Mouse (Mus musculus): Measurements from ENCODE around the gene Tmem95. TPM values are rescaled to one million over a fixed set of nuclear protein-coding genes. Genes with fewer than 3 reads are reported as not detected.

Tmem95 gene
- polyA plus RNA-seq, 1 experiment, result not detected

DNA sequence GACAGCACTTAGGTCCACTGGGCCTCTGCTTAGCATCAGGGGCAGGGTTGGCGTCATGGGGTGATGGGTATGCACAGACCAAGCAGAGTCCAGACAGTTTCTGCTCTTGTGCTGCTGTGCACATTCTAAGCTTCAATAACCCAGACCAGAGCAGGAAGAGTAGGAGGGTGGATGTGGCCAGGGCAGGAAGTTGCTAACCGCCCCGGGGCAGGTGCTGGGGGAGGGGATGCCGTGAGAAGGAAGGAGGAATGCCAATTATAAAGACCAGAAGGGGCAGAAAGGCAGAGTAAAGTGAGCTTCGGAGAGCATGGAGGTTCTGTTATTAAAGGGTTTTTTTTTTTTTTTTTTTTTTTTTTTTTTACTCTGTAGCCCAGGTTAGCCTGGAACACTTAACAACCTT is 16.9 kb upstream of the Tmem95 start:
- no peak for TF ChIP-seq GATA1 (IDR thresholded peaks at IDR 0.05; ENCODE audit: low read length)

GRCm38 (mm10) chr11:69891482-69891881 is 13.7 kb upstream of the Tmem95 start:
- TF ChIP-seq GATA1 (IDR thresholded peaks at IDR 0.05; ENCODE audit: low read length), result no peak

DNA sequence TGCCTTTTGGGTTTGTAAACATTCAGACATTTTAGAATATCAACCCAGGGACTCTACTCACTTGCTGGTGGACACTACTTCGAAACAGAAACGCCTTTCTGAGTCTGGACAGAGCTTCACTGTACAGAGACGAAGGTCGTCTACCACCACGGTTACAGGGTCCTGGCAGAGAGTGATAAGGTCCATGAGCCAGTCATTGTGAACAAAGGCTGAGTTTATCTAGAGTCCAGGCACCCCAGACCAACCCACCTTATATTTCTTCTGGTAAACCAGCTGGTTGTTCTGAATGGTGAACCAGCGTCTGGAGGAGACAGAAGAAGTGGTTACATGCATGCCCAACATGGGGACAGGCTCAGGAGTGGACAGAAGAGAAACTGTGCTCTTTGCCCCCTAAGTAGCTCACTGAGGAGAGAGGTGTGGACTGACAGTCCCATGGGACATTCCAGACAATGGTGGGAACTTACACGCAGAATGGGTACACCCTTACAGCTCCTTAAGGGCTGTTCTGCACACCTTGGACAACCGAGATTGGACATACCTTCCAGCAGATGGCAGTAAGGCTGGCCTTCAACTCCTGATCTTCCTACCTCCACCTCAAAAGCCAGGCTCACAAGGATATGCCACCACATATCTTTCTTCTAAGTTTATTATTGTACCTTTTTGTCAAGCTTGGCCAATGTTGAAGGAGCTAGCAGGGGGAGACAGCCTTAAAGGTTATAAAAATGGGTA is 9.3 kb upstream of the Tmem95 start:
- no peak for TF ChIP-seq GATA1 (IDR thresholded peaks at IDR 0.05; ENCODE audit: low read length)

- no peak for TF ChIP-seq GATA1 (IDR thresholded peaks at IDR 0.05; ENCODE audit: low read length)
Observed at GRCm38 (mm10) chr11:69884663-69885062, 6.8 kb upstream of the Tmem95 start.

- no peak for TF ChIP-seq GATA1 (IDR thresholded peaks at IDR 0.05; ENCODE audit: low read length)
Observed at GRCm38 (mm10) chr11:69884240-69884639, 6.4 kb upstream of the Tmem95 start.

GRCm38 (mm10) chr11:69883527-69884151 is 5.8 kb upstream of the Tmem95 start:
- TF ChIP-seq GATA1 (IDR thresholded peaks at IDR 0.05; ENCODE audit: low read length), result no peak

DNA sequence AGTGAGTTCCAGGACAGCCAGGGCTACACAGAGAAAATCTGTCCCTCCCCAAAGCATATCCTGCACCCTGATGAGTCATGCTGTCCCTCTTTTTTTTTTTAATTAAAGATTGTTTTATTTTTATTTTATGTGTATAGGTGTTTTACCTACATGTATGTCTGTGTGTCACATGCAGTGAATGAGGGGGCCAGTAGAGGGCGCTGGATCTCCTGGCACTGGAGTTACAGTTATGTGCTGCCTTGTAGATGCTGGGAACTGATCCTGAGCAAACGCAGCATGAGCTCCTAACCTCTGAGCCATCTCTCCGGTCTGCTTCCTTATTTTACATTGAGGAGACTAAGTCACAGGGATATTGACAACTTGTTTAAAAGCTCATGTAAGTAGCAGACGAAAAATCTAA is 5.2 kb upstream of the Tmem95 start:
- no peak for TF ChIP-seq GATA1 (IDR thresholded peaks at IDR 0.05; ENCODE audit: low read length)

DNA sequence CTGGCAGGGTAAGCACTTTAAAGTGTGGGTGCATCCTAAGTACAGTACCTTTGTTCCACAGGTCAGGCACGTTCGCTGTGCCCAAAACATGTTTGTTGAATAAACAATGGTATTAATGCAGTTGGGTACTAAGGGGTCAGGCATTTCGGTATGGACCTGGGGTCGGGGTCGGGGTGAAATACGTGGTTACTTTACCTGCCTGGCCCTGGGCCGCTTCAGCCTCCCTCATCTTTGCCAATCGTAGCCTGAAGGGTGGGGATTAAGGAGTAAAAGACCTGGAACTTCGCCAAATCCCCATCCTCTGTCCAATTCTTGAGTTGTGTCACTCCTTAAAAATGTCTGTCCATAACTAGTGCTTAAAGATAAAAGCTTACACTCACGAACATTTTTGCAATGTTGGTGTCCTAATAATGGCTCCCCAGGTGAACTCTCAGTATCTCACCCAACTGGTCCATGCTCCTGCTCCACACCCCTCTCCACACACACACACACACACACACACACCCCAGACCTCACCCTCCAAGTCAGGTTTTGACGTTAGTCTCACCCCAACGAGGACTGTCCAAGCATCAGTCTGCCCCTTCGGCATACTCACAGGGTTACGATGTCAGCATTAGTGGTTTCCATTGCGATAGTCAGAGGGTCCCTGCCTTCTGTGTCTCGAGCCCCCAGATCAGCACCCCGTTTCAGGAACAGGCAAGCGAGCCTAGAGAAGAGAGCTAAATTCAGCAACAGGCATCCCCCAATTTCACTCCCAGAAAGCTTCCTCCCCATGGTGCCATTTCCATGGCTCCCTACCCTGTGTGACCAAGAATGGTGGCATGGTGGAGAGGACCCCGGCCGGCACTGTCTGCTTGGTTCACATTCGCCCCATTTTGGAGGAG is 4.2 kb upstream of the Tmem95 start:
- TF ChIP-seq GATA1 (IDR thresholded peaks at IDR 0.05; ENCODE audit: low read length), result no peak

- no peak for TF ChIP-seq GATA1 (IDR thresholded peaks at IDR 0.05; ENCODE audit: low read length)
Observed at GRCm38 (mm10) chr11:69880853-69881603, 3.2 kb upstream of the Tmem95 start, which contains the start of gene Kctd11. Gene Kctd11 (minus strand): TSS chr11:69881406.

DNA sequence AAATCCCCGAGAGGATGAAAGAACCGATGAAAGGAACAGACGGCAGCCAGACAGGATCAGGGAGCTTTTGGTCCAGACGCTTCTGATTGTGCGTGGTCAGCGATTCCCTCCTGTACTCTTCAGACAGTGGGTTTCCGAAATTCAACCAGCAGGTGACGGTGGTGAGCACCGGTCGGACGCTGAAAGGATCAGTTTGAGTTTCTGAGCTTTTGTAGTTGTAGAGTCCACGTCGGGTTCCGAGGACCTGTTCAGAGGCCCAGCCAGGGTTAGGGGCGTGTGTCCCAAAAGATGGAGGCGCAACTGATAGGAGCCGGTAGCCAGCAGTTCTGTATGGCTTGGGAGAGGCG is 2.7 kb upstream of the Tmem95 start:
- no peak for TF ChIP-seq GATA1 (IDR thresholded peaks at IDR 0.05; ENCODE audit: low read length)

DNA sequence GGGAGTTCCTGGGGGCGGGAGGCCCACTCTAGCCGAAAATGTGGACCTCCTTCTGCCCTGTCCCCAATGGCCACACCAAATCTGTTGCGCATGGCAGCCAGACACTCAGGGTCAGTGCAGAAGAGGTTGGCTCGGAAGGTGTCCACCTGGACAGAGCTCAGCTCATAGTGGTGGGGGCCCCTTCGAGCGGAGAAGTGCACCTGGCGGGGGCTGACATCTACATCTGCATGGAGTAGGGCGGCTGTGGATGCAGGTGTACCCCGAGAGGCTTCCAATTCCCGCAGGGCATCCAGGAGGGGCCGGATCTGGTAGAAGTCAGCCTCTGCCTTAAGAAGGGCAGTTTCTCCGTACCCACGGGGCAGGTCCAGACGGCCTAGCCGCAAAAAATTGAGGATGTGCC is 1.9 kb upstream of the Tmem95 start:
- no peak for TF ChIP-seq GATA1 (IDR thresholded peaks at IDR 0.05; ENCODE audit: low read length)

GRCm38 (mm10) chr11:69878952-69879351 is 1.1 kb upstream of the Tmem95 start:
- no peak for TF ChIP-seq GATA1 (IDR thresholded peaks at IDR 0.05; ENCODE audit: low read length)

- no peak for TF ChIP-seq GATA1 (IDR thresholded peaks at IDR 0.05; ENCODE audit: low read length)
Observed at GRCm38 (mm10) chr11:69878399-69878798, 581 bp upstream of the Tmem95 start.

- no peak for TF ChIP-seq GATA1 (IDR thresholded peaks at IDR 0.05; ENCODE audit: low read length)
Observed at GRCm38 (mm10) chr11:69876867-69877266, 951 bp downstream of the Tmem95 start.

- TF ChIP-seq GATA1 (IDR thresholded peaks at IDR 0.05; ENCODE audit: low read length), result no peak
Observed at GRCm38 (mm10) chr11:69876186-69876585, 1.6 kb downstream of the Tmem95 start.

GRCm38 (mm10) chr11:69872451-69872850 is 5.4 kb downstream of the Tmem95 start:
- no peak for TF ChIP-seq GATA1 (IDR thresholded peaks at IDR 0.05; ENCODE audit: low read length)

All from G1E-ER4 (cell line).